Mouse (Mus musculus) heart, postnatal 10 days (tissue): Measurements from ENCODE around the gene Gm5617. TPM values are rescaled to one million over a fixed set of nuclear protein-coding genes. Genes with fewer than 3 reads are reported as not detected.
"Not testable (repeated sequence)": the region's sequence is repeated elsewhere in the genome, so short reads cannot be mapped to it uniquely, and the experiment has no call there.

Experiments
- DNase-seq, 2 experiments: peaks; one replicate each; pipeline ENCODE4 v3.0.0; 2021
- intact Hi-C: fragments of 180-260 bp; cut with DNase I; formaldehyde crosslinking; loops from one replicate; pipeline ENCODE4 v1.15.1; 2025
- total RNA-seq, 2 experiments: library from RNA; stranded (reverse); gene quantifications; 2 replicates each; pipeline ENCODE4 v1.2.3; 2021

Gene Gm5617
- total RNA-seq, 2 experiments from 2014 or later = 26.4 TPM

DNA sequence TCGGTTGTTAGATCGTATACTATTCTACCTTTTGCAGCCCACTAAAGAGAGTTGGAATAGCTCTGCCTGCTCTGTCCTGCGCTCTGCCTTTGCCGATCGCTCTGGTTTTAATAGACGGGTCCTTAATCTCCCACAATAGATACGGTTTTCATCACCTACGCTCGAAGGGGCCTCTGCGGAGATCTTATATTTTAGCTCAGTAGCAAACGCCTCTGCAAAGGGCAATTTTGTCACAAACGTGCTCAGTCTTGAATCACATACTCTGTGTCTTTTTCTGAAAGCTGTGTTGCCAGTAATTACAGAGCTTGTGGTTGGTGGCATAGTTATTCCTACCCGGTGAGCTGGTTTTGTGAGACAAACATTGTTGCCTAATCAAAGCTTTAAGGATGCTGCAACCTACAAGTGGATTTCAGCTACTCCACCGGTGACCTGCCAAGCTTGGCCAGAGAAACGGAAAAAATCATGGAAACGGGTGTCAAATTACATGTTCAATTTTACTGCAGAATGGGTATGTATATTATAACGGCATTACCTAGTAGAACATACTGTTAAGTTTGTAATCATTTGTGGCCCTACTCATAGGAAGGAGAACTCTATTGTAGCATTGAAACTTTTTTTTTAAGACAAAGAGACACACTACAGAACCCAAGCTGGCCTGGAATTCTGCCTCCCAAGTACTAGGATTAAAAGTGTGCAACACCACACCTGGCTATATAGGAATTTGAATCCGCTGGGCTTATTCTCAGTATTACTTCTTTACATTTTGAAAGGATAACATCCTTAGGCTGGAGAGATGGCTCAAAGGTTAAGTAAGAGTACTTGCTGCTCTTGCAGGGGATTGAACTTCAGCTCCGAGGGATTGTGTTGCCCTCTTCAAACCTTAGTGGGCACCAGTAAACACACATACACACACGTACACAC is 13.8 kb upstream of the Gm5617 start:
- DNase-seq = peak in 1 of 2 experiments; percentile 17
- intact Hi-C loops = loop anchor here (2.0 kb wide), 1 partner anchor 13 kb away; the partner anchor contains the start of genes Gm5617 and Rbm7

DNA sequence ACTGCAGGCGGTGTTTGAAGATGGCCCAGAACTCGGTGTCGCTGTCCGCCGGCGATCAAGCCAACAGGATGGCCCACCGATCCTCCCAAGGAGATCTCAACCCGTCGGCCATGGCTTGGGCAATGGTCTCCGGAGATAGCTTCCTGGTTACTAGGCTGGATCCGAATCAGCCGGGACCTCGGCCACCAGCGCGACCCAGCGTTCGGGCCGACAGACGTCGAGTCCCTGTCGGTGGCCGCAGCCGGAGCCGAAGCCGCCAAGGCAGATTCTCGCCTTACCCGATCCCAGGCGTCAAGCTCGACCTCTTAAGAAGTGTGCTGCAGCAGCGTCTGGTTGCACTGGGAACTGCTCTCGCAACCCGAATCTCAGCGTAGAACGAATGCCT is 298 bp downstream of the Gm5617 start:
- DNase-seq = no peak
- intact Hi-C loops = loop anchor here (2.0 to 10.0 kb wide), 2 partner anchors 15 to 489 kb away; partner anchors contain the start of genes Rexo2 and Usp28

DNA sequence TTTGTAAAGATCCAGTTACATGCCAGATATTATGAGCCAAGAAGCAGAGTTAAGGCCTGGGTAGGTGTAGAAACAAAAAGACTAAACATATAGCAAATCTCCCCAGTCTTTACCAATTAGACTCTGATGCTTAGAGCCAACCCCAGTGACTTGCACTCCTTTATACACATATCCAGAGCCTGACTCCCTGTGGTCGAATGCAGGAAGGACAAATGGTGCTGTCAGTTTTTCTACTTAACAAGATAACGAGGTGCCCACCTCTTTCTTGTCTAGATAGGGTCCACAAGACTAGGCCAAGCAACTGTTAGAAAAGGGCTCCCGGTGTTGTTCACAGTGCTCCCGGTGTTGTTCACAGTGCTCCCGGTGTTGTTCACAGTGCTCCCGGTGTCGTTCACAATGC is 6.0 kb downstream of the Gm5617 start:
- DNase-seq = no peak
- intact Hi-C loops = no loop called here

DNA sequence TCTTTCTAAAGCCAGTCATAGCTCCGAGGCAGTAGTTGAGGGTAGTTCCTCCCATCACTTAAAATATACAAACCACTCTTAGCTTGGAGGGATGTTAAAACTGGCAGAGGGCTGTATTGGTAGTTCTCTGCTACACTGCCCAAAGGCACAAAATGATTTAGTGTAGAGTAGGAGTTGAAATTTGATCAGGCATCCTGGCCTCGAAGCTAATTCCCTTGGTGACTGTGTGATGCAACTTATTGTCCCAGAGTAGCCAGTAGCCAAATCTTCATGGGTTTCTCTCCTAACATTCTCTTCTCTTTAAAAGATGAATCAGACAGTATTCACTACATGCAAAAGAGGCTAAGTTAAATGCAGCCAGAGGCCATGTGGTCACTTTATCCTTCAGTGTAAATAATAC is 7.8 kb downstream of the Gm5617 start:
- no peak for DNase-seq
- intact Hi-C loops = no loop called here

DNA sequence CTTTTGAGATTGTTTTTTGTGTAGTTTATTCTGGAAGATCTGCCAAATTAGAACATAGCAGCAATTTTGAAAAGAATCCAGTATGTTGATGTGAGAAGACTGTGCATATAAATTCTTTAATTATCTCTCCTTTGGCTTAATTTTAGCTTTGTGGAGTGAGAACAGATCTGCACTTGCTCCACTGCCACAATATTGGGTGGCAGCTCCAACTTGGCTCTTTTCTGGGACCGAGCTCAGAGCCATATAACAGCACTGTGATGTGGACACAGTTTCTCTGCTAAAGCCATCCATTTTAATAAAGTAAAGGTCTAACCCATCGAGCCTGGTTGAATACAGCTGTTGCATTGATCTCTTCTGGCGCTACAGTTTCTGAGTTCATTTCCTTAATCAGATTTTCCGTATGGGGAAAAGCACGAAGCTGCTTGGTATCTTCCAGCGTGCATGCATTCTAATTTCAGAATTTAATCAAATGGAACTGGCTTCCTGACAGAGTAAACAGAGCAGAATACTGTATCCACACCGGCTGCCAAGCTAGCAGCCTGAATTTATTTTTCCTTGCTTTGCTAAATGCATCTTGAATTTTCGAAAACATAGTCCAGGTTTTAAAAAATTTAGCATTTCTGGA is 9.6 kb downstream of the Gm5617 start:
- intact Hi-C loops = no loop called here
- DNase-seq = peak in 1 of 2 experiments; percentile 10

DNA sequence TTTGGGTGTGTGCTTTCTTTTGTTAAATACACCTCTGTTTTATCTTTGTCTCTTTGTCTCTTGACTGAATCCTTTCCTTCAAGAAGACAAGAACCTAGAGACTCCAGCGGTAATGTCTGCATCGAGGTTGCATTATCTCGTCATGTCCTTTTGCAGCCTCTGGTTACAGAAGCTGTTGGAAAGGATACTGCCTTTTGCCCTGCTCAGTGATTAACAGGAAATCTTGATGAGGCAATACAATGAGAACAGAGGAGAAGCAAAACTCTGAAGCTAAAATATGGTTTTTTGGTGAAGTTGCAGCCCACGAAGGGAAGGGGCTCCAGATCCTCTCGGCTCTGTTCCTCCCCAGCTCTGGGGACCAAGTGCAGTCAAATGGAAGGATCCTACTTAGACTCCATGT is 14.9 kb downstream of the Gm5617 start:
- intact Hi-C loops = no loop called here

DNA sequence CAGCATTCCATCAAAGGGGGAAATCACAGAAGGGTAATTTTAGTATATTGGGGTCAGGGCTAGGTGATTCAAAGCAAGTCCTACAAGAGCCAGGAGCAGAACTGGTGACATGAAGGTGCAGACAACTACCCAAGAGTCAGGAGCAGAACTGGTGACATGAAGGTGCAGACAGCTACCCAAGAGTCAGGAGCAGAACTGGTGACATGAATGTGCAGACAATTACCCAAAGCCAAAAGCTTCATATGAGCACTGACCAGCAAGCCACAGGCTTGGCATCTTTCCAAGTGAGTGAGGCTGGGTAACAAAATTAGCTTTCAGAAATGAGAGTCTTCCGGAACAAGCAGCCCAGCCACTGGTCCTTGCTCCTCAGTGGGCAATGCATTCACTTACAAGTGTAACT is 20.1 kb downstream of the Gm5617 start:
- DNase-seq = peak; percentile 48 to 66
- intact Hi-C loops = no loop called here

More for the DNA sequence above, 14.9 kb downstream of the Gm5617 start:
- no peak for DNase-seq

DNA sequence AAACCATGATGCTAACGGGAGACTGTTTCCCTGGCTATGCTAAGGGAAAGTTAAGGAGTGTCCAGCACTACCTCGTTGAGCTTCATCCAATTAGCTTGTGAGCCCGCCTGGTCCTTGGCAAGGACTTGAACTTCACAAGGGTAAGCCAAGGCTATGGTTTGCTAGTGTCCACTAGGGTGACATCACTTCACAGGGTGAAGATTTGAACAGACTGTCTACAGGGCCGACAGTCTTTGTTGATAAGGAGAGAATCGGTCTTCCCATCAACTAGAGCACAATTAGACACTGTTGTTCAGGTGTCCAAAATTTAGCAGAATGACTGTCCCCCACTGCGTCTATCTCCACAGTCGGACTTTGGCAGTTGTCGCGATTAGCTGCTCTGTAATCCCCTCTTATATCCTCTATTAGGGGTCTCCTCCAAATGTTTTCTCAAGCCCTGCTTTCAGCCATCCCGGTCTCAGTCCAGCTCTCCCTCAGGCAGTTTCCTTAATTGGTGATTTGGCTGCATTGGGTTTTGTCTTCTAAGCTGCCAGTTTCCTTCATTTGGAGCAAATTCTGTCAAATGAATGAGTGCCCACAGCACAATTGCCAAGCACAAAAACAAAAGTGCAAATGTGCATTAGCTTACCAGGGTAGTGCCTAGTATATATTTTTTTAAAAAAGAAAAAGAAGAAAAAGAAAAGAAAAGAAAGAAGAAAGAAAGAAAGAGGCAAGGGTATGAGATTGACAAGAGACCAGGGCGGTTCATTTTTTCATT is 21.6 kb downstream of the Gm5617 start:
- no peak for DNase-seq
- intact Hi-C loops = no loop called here

DNA sequence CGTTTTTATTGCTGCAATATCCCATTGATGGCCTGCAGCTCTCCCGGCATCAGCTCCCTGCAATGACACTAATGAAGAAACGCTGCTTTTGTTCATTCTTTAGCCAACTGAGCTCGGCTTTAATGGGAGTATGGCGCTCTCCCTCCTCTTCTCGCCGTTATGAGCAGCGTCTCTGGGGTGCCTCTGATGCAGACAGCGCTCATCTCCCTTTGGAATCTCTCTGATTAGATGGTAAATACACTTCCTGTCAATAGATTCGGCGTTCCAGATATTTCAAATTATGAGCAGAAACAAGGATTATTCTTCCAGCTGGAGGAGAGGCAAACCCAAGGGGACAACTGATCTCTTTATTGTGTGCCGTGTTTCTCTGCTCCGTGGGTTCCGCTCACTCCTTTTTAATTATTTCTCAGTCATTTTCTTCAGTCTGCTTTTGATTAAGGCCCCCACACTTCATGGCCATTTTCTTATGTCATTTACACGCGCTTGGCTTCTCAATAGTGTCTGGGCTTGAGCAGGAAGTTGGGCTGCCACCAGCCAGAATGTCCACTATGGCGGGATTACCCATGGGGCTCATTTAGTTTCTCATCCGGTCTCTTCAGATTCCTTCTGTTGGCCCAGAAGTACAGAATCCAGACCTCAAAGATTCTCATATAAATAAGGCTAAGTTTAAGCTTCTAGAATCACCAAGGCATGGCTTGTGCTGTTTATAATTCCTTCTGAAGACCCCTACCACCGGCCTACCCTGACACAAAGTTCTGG is 22.3 kb downstream of the Gm5617 start:
- intact Hi-C loops = no loop called here
- DNase-seq = peak in 1 of 2 experiments; percentile 22

DNA sequence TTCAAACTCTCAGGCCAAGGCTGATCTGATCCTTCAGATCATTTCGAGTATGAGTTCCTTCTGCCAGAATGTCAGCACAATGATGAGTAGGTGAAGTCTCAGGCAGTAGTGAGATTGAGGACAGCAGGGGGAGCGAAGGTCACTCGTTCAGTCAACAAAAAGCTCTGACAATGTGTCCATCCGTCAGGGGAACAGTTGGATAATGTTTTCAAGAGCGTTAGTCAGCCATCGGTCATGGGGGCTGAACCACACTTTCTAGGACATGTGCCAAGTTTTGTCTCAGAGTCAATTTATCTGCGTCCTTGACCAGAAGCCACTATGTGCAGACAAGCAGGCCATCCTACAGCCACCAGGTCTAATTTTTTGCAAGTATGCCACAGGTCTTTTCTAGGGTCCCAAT is 25.2 kb downstream of the Gm5617 start:
- peak in 1 of 2 experiments; percentile 19 for DNase-seq
- intact Hi-C loops = not testable (repeated sequence)

DNA sequence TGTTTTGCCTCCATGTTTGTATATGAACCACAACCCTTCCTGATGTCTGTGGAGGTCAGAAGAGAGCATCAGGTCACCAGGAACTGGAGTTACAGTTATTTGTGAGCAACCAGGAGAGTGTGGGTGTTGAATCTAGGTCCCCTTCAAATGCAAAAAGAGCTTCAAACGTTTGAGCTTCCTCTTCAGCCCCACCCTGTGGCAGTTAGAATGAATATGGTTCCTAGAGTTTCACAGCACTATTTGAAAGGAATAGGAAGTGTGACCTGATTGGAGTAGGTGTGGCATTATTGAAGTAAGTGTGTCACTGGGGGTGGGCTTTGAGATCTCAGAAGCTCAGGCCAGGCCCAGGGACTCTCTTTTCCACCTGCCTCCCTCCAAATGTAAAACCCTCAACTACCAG is 30.3 kb downstream of the Gm5617 start:
- DNase-seq = no peak
- intact Hi-C loops = no loop called here

DNA sequence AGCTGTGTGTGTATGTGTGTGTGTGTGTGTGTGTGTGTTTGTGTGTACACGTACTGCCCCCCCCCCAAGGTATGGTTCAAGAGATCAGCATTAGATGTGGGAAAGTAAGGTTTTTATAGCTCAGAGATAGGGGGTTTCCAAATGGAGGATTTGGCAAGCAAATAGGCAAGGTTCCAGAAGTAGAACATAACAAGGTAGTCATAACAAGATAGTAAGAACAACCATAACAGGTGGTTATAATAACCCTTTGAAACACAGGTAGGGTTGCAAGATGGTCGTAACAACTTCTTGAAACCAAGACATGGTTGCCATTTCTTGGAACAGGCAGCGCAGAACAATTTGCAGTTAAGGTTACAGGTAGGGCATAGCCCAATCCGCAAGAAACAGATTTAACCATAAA is 31.3 kb downstream of the Gm5617 start:
- DNase-seq = no peak
- intact Hi-C loops = no loop called here

DNA sequence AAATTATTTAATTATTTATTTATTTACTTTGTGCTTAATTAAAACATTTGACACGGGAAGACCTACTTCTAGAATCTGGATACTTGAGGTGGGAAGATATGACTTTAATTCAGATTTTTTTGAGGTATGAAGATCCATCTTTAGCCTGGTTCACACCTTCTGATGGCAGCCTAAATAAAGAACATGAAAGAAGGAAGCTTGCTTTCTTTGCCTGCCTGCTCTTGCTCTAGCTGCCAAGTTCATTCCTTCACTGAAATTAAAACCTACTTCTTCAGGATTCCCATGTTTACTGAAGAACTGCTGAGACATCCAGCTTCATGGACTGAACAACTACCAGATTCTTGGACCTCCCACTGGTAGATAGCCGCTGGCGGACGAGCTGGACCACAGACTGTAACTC is 36.1 kb downstream of the Gm5617 start:
- no peak for DNase-seq
- intact Hi-C loops = no loop called here

DNA sequence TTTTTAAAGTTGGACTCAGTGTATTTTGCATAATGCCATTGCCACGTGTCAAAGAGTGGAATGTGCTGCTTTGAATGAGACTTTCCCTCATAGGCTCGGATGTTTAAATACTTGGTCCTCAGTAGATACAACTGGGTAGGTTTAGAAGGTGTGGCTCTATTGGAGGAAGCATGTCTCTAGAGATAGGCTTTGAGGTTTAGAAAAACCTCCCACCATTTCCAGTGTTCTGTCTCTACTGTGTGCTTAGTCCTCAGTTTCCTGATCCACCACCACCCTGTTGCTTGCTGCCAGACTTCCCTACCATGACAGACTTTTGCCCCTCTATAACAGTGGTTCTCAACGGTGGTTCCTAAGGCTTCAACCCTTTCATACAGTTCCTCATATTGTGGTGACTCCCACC is 37.0 kb downstream of the Gm5617 start:
- no peak for DNase-seq
- intact Hi-C loops = no loop called here

DNA sequence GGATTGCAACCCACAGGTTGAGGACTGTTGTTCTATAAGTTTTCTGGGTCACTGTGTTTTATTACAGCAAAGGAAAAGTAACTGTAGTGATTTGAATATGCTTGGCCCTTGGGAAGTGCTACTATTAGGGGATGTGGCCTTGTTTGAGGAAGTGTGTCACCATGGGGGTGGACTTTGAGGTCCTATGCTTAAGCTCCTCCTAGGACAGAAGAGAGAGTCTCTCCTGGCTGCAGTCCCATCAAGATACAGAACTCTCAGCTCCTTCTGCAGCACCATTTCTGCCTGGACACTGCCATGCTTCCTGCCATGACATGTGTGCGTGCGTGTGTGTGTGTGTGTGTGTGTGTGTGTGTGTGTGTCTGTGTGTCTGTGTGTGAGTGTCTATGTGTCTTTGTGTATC is 37.5 kb downstream of the Gm5617 start:
- intact Hi-C loops = no loop called here
- DNase-seq = no peak

DNA sequence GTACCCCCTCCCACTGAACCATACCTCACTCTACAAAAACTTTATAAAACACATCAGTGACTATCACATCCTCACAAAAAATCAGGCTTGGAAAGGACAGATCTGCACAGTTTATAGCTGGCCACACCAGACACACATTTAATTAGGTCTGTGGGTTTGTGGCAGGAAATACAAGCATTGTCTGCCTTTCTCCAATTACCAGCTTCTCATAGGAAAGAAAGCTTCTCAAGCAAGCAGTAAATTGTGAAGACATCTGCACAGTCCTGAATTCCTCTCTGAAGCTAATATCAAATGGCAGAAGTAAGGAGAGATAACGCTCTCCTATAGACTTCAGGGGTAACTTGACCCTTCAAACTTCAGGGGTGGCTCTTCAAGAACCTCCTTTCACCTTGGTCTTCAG is 41.2 kb downstream of the Gm5617 start:
- no peak for DNase-seq
- intact Hi-C loops = no loop called here

DNA sequence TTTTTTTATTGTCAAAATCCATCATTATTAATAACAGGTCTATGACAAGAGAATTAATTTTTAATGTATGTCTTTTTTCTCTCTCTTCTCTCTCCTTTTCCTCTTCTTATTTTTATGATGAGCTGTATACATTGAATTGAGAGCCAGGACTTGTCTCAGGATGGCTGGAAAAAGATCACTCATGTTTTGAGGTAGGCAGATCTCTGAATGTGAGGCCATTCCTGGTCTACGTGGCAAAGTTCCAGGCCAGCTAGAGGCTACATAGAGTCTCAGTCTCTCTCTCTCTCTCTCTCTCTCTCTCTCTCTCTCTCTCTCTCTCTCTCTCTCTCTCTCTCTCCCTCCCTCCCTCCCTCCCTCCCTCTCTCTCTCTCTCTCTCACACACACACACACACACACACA is 42.4 kb downstream of the Gm5617 start:
- intact Hi-C loops, DNase-seq: not testable (repeated sequence)

DNA sequence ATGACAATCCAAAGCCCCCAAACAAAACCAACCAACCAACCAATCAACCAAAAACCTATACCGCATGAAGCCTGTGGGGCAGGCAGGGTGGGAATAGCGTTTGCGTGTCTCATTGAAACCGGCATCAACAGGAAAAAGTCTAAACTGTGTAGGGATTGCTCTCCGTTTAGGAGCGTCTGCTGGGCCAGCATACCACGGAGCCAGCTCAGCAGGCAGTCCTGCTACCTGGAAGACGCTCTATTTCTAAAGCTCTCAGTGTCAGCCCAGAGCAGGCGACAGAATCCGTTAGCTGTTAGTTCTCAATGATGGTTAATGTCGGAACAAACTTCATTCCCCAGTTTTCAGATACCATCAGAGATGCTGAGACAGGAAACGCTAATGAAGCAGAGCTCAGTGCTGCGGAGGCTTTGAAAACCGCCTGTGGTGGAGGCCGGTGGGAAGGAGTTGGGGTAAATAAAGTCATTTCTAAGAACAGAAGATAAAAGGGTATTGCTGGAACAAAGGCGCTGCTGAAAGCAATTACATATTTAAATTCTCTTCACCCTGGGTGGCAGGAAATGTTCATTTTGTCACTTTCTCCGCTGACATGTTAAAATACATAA is 42.9 kb downstream of the Gm5617 start:
- no peak for DNase-seq
- intact Hi-C loops = no loop called here

DNA sequence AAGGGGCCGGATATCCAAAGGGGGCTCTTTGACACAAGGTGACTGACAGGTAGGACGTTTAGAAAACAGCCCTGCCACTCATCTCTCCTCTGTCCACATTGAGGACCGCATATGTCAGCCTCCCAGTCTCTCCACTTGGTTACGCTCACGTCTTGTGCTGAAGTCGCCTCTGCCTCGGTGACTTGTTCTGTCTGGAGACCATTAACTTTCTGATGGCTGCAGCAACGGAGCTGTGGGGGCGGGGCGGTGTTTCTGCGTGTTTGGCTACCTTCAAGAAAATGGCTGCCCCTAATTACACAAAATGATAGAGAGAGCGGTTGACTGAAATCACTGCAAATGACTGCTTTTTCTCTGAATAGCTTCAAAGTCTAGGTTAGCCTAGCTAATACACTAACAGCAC is 43.4 kb downstream of the Gm5617 start:
- DNase-seq = no peak
- intact Hi-C loops = no loop called here
